Mouse (Mus musculus): ENCODE data around the gene Man1c1.

- TF ChIP-seq POLR2A (IDR thresholded peaks at IDR 0.05; ENCODE audit: low read depth, low read length) (no peak), CTCF (IDR thresholded peaks at IDR 0.05; ENCODE audit: extremely low read depth, insufficient read depth, insufficient read length, insufficient replicate concordance) (no peak)
These were observed 41.0 kb downstream of the Man1c1 start for GRCm38 (mm10) chr4:134663052-134663451.

Data from spleen, adult 2 months (tissue).